11 mouse cellular contexts compared by ENCODE assay signal in genomic region chr6:124933127-124933526, GRCm38 (mm10). TPM values are rescaled to one million over a fixed set of nuclear protein-coding genes. Genes with fewer than 3 reads are reported as not detected.
A peak's percentile ranks its signal among the peaks of the same experiment; 100 is the strongest.
DNase-seq lines count a peak whose midpoint lies in the region; ATAC-seq and TF ChIP-seq lines count a peak whose summit lies in the region.
"Had no signal": no experiment of that assay in that cellular context is flagged by ENCODE, and none has a peak within 500 bp of the region (broad histone marks: within the 10 kb centered on the region; RNA-seq: fewer than 3 reads in every experiment).

No protein-coding gene starts in this region.

- peaks cover 34% of the 10 kb centered on the region for H3K4me1 ChIP-seq in heart, embryonic 10.5 days
- peaks cover 27% of the 10 kb centered on the region for H3K4me1 ChIP-seq in lung, embryonic 15.5 days
- H3K4me1 ChIP-seq in intestine, postnatal 0 days (replicated peaks; ENCODE audit: control insufficient read depth, insufficient read depth, low read length): peaks cover 6% of the 10 kb centered on the region; the same call in 1 of the 2 replicates
- H3K4me1 ChIP-seq in neural tube, embryonic 14.5 days (ENCODE audit: control insufficient read depth, insufficient read depth, low read length): peaks cover 16% of the 10 kb centered on the region

- H3K27me3 ChIP-seq in heart, embryonic 10.5 days (ENCODE audit: insufficient read depth, poor library complexity, severe bottlenecking): no peaks in the 10 kb centered on the region
- H3K27me3 ChIP-seq in lung, embryonic 15.5 days: no peaks in the 10 kb centered on the region
- no peaks in the 10 kb centered on the region for H3K27me3 ChIP-seq in intestine, postnatal 0 days (replicated peaks; ENCODE audit: control insufficient read depth, insufficient read depth, low read length)
- H3K27me3 ChIP-seq in neural tube, embryonic 14.5 days (ENCODE audit: control insufficient read depth, insufficient read depth, low read length): no peaks in the 10 kb centered on the region

- TF ChIP-seq CTCF in intestine, postnatal 0 days (IDR thresholded peaks at IDR 0.05; ENCODE audit: low read depth): peak; percentile 32

- peaks cover 54% of the 10 kb centered on the region for H3K36me3 ChIP-seq in heart, embryonic 10.5 days
- peaks cover 52% of the 10 kb centered on the region for H3K36me3 ChIP-seq in lung, embryonic 15.5 days
- H3K36me3 ChIP-seq in intestine, postnatal 0 days (ENCODE audit: control insufficient read depth, insufficient read depth): peaks cover 45% of the 10 kb centered on the region
- H3K36me3 ChIP-seq in neural tube, embryonic 14.5 days (ENCODE audit: control insufficient read depth, insufficient read depth, low read length): peaks cover 28% of the 10 kb centered on the region

- DNase-seq in heart, embryonic 10.5 days (ENCODE audit: low spot score): no peak
- no peak for DNase-seq in heart, postnatal 36 days
- no peak for DNase-seq in lung, postnatal 10 days
- DNase-seq in urinary bladder, postnatal 4 days (ENCODE audit: low spot score in 2 of 2): no peak
- DNase-seq: kidney, postnatal 4 days; thymus, postnatal 14 days had no signal

- WGBS in heart, embryonic 10.5 days: 92% methylated on average over 3 of the region's 3 CpGs
- 85% methylated on average over 3 of the region's 3 CpGs for WGBS in lung, embryonic 15.5 days
- WGBS in intestine, postnatal 0 days: 87% methylated on average over 3 of the region's 3 CpGs
- 86% methylated on average over 3 of the region's 3 CpGs for WGBS in neural tube, embryonic 14.5 days

- H3K27ac ChIP-seq in heart, embryonic 10.5 days: no peak overlapping the region
- no peak overlapping the region for H3K27ac ChIP-seq in lung, embryonic 15.5 days
- H3K27ac ChIP-seq in intestine, postnatal 0 days (ENCODE audit: low read depth, low read length): no peak overlapping the region
- H3K27ac ChIP-seq in neural tube, embryonic 14.5 days (ENCODE audit: low read depth, low read length): no peak overlapping the region

- peak overlapping the region; percentile 94; the same call in 1 of the 2 replicates for H3K4me3 ChIP-seq in heart, embryonic 10.5 days
- 0 out of 2 replicates have a peak overlapping the region, but pooled peaks have one; percentile 75 for H3K4me3 ChIP-seq in lung, embryonic 15.5 days
- no peak overlapping the region for H3K4me3 ChIP-seq in intestine, postnatal 0 days (ENCODE audit: low read depth, low read length)
- peak overlapping the region; percentile 94; the same call in 1 of the 2 replicates for H3K4me3 ChIP-seq in neural tube, embryonic 14.5 days (ENCODE audit: low read depth, low read length)

- H3K9me3 ChIP-seq in heart, embryonic 10.5 days: no peaks in the 10 kb centered on the region
- no peaks in the 10 kb centered on the region; the same call in 1 of the 2 replicates for H3K9me3 ChIP-seq in lung, embryonic 15.5 days
- no peaks in the 10 kb centered on the region for H3K9me3 ChIP-seq in intestine, postnatal 0 days (ENCODE audit: control insufficient read depth)
- H3K9me3 ChIP-seq in neural tube, embryonic 14.5 days (ENCODE audit: control insufficient read depth, low read length): no peaks in the 10 kb centered on the region

- intact Hi-C loops in heart, postnatal 36 days (cut with DNase I): loop anchor here (2.0 kb wide), 2 partner anchors 32 to 76 kb away; partner anchors contain the start of genes Cops7a and Zfp384

- peak overlapping the region; percentile 78 for H3K4me2 ChIP-seq in lung, embryonic 15.5 days
- H3K4me2 ChIP-seq in intestine, postnatal 0 days (replicated peaks; ENCODE audit: low read depth): peak overlapping the region; percentile 82; the same call in 1 of the 2 replicates
- H3K4me2 ChIP-seq in neural tube, embryonic 14.5 days (ENCODE audit: low read depth, low read length): peak overlapping the region; percentile 91; the same call in 1 of the 2 replicates

- H3K9ac ChIP-seq in lung, embryonic 15.5 days: no peak overlapping the region
- no peak overlapping the region for H3K9ac ChIP-seq in intestine, postnatal 0 days (ENCODE audit: low read depth, low read length)
- H3K9ac ChIP-seq in neural tube, embryonic 14.5 days (replicated peaks; ENCODE audit: low read depth, low read length): no peak overlapping the region

- no peak for ATAC-seq in lung, embryonic 15.5 days (ENCODE audit: borderline replicate concordance, extremely low read depth, low FRiP score, low TSS enrichment)
- no peak for ATAC-seq in intestine, postnatal 0 days
- no peak for ATAC-seq in neural tube, embryonic 14.5 days (ENCODE audit: low read depth)
- ATAC-seq in activated CD4-positive, CD25-positive, alpha-beta regulatory T cell, adult 4 months: no peak

RNA-seq across cellular contexts. Expression of gene Mlf2, which starts 1.9 kb away (rescaled TPM):
- polyA plus RNA-seq in heart, embryonic 10.5 days (2016; fragmentation: Nextera tagmentation; extraction: Ambion mirVana): 363 and 402 TPM in 2 replicates
- total RNA-seq in heart, postnatal 36 days (2021): 100 to 1,000 TPM; 195 to 197 TPM
- 378 and 389 TPM in 2 replicates for polyA plus RNA-seq in lung, embryonic 15.5 days (2015; fragmentation: Nextera tagmentation; extraction: Ambion mirVana)
- polyA plus RNA-seq in intestine, postnatal 0 days (2015; fragmentation: Nextera tagmentation; extraction: Ambion mirVana): 265 and 269 TPM in 2 replicates
- 560 and 584 TPM in 2 replicates for polyA plus RNA-seq in neural tube, embryonic 14.5 days (2014; fragmentation: Nextera tagmentation; extraction: Ambion mirVana)
- polyA plus RNA-seq in activated CD4-positive, CD25-positive, alpha-beta regulatory T cell, adult 4 months (2017; shearing (Covaris generic)): 10 to 100 TPM; 46.7 to 70.4 TPM

RNA-seq across cellular contexts. Expression of gene Ptms, which starts 13.2 kb away (rescaled TPM):
- polyA plus RNA-seq in heart, embryonic 10.5 days (2016; fragmentation: Nextera tagmentation; extraction: Ambion mirVana): 123 and 174 TPM in 2 replicates
- 100 to 1,000 TPM; 192 to 194 TPM for total RNA-seq in heart, postnatal 36 days (2021)
- 454 and 458 TPM in 2 replicates for polyA plus RNA-seq in lung, embryonic 15.5 days (2015; fragmentation: Nextera tagmentation; extraction: Ambion mirVana)
- 167 and 169 TPM in 2 replicates for polyA plus RNA-seq in intestine, postnatal 0 days (2015; fragmentation: Nextera tagmentation; extraction: Ambion mirVana)
- 664 and 670 TPM in 2 replicates for polyA plus RNA-seq in neural tube, embryonic 14.5 days (2014; fragmentation: Nextera tagmentation; extraction: Ambion mirVana)
- 10 to 100 TPM; 12.0 to 12.8 TPM for polyA plus RNA-seq in activated CD4-positive, CD25-positive, alpha-beta regulatory T cell, adult 4 months (2017; shearing (Covaris generic))

RNA-seq across cellular contexts. Expression of gene Lag3, which starts 21.6 kb away (rescaled TPM):
- polyA plus RNA-seq in heart, embryonic 10.5 days (2016; fragmentation: Nextera tagmentation; extraction: Ambion mirVana): 1.2 and 2.8 TPM in 2 replicates
- under 1 TPM; 0.19 to 0.43 TPM for total RNA-seq in heart, postnatal 36 days (2021)
- polyA plus RNA-seq in lung, embryonic 15.5 days (2015; fragmentation: Nextera tagmentation; extraction: Ambion mirVana): 2.3 TPM in 2 replicates
- 1.6 and 1.7 TPM in 2 replicates for polyA plus RNA-seq in intestine, postnatal 0 days (2015; fragmentation: Nextera tagmentation; extraction: Ambion mirVana)
- 2.6 and 3.4 TPM in 2 replicates for polyA plus RNA-seq in neural tube, embryonic 14.5 days (2014; fragmentation: Nextera tagmentation; extraction: Ambion mirVana)
- 10 to 100 TPM; 23.5 to 30.2 TPM for polyA plus RNA-seq in activated CD4-positive, CD25-positive, alpha-beta regulatory T cell, adult 4 months (2017; shearing (Covaris generic))

RNA-seq across cellular contexts. Expression of gene Cops7a, which starts 32.2 kb away (rescaled TPM):
- 173 and 178 TPM in 2 replicates for polyA plus RNA-seq in heart, embryonic 10.5 days (2016; fragmentation: Nextera tagmentation; extraction: Ambion mirVana)
- total RNA-seq in heart, postnatal 36 days (2021): 10 to 100 TPM; 93.6 to 98.8 TPM
- polyA plus RNA-seq in lung, embryonic 15.5 days (2015; fragmentation: Nextera tagmentation; extraction: Ambion mirVana): 142 and 151 TPM in 2 replicates
- polyA plus RNA-seq in intestine, postnatal 0 days (2015; fragmentation: Nextera tagmentation; extraction: Ambion mirVana): 105 and 110 TPM in 2 replicates
- polyA plus RNA-seq in neural tube, embryonic 14.5 days (2014; fragmentation: Nextera tagmentation; extraction: Ambion mirVana): 89.5 and 93.8 TPM in 2 replicates
- polyA plus RNA-seq in activated CD4-positive, CD25-positive, alpha-beta regulatory T cell, adult 4 months (2017; shearing (Covaris generic)): 10 to 100 TPM; 45.9 to 51.2 TPM

RNA-seq across cellular contexts. Expression of gene Cd4, which starts 45.1 kb away (rescaled TPM):
- 0.05 TPM in 1 of 2 replicates, not detected in the other for polyA plus RNA-seq in heart, embryonic 10.5 days (2016; fragmentation: Nextera tagmentation; extraction: Ambion mirVana)
- total RNA-seq in heart, postnatal 36 days (2021): under 1 TPM; 0.72 to 0.76 TPM
- polyA plus RNA-seq in lung, embryonic 15.5 days (2015; fragmentation: Nextera tagmentation; extraction: Ambion mirVana): 0.08 and 0.26 TPM in 2 replicates
- 0.75 and 0.83 TPM in 2 replicates for polyA plus RNA-seq in intestine, postnatal 0 days (2015; fragmentation: Nextera tagmentation; extraction: Ambion mirVana)
- polyA plus RNA-seq in neural tube, embryonic 14.5 days (2014; fragmentation: Nextera tagmentation; extraction: Ambion mirVana): 0.12 TPM in 1 of 2 replicates, not detected in the other
- 100 to 1,000 TPM; 240 to 401 TPM for polyA plus RNA-seq in activated CD4-positive, CD25-positive, alpha-beta regulatory T cell, adult 4 months (2017; shearing (Covaris generic))
- polyA plus RNA-seq: limb, embryonic 11.5 days had no signal
